Mouse (Mus musculus) heart, postnatal 10 days (tissue): ENCODE measurements at regions not wholly inside any gene's neighbourhood (a gene's known extent, or its start where the extent isn't known, plus 50 kb on each side); places are given as distances from the start of the nearest gene placed in this dataset.

Experiments
- DNase-seq, 2 experiments: peaks; one replicate each; pipeline ENCODE4 v3.0.0; 2021
- intact Hi-C: fragments of 180-260 bp; cut with DNase I; formaldehyde crosslinking; loops from one replicate; pipeline ENCODE4 v1.15.1; 2025

DNA sequence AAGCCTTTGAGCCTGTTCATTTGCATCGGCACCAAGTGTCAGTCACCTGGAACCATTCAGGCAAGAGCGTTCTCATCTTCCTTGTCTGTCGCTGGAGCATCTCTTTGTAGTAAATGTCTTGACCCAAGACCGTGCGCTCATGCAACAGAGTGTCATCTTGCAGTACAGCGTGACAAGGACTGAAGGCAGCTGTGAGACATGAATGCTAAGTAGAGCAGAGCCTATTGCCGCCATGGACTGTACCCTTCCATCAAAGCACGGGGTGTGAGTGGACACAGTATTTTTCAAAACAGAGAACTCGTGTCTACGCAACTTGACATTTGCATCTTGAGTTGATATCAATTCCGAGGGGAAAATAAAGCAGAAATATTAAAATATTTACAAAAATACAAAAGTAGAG lies 287.4 kb upstream of the Gpc5 start:
- intact Hi-C loops = no loop called here

DNA sequence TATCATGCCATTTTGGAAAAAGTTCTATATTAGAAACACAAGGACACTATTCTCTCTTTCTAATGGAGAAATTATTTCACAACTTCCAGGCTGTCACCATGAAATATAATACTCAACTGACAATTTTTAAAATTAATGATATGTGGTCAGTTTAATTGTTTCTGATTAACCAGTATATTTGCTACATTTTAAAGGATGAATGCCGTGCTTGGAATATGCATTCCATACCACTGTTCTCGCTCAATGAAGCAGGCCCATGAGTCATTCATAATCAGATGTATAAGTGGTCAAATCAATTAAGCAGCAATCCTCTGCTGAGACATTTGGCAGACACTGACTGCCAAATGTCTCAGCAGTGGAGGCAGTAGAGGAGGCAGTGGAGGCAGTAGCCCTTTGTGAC lies 283.4 kb upstream of the Gpc5 start:
- DNase-seq = no peak
- intact Hi-C loops = no loop called here

More for the DNA sequence above, 287.4 kb upstream of the Gpc5 start:
- no peak for DNase-seq

DNA sequence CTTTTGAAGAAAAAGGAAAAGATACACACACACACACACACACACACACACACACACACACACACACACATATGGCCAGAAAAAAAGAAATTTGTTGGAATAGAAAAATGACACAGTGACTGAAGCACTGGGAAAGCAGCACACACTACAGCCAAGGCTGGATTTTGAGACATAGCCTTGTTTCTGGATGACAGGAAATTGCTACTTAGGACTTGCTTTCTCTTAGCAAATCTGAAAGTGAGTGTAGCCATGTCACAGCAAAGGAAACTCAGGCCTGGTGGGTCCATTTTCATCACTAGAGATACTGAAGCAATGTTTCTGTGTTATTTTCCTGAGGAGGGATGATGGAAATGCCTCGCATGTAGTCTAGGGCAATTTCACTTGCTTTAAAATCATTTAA lies 271.3 kb upstream of the Gpc5 start:
- no peak for DNase-seq

GRCm38 (mm10) chr14:114821098-114821594 lies 270.9 kb upstream of the Gpc5 start:
- intact Hi-C loops = no loop called here

More for the DNA sequence above, 271.3 kb upstream of the Gpc5 start:
- intact Hi-C loops = no loop called here

GRCm38 (mm10) chr14:114821672-114822071 lies 270.3 kb upstream of the Gpc5 start:
- DNase-seq = no peak
- intact Hi-C loops = no loop called here

More at GRCm38 (mm10) chr14:114821098-114821594, 270.9 kb upstream of the Gpc5 start:
- no peak for DNase-seq

DNA sequence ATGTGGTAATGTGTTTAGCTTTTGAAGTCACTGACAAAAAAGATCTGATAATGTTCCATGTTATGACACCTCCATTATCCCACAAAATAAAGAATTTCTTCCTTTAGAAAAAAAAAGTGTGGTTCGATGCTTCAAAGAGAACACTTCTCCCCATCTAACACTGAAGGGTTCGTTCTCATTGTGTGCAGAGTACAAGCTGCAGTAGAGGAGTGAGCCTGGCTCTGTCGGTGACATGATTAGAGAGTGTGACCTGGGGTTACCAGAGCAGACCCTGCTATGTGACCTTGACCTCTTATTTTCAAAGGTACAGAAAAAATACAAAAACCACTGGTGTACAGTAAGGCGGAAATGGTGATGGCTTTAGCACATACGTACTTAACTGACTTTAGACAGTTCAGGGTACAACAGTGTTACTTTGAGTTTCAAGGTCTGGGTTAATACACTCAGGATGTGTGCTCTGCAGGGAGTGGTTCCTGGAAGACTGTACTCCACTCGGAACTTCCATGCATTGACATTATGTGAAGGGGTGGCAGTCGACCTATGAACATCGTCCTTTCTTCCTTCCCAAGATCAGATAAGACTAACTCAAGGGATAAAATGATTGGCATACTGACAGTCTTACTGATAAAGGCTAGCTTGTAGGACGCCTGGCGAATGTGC lies 265.2 kb upstream of the Gpc5 start:
- intact Hi-C loops = no loop called here
- DNase-seq = no peak

- intact Hi-C loops = no loop called here
- DNase-seq = no peak
Observed at GRCm38 (mm10) chr14:114829310-114829709, 262.7 kb upstream of the Gpc5 start.

GRCm38 (mm10) chr14:114832987-114833386 lies 259.0 kb upstream of the Gpc5 start:
- intact Hi-C loops = no loop called here
- no peak for DNase-seq

DNA sequence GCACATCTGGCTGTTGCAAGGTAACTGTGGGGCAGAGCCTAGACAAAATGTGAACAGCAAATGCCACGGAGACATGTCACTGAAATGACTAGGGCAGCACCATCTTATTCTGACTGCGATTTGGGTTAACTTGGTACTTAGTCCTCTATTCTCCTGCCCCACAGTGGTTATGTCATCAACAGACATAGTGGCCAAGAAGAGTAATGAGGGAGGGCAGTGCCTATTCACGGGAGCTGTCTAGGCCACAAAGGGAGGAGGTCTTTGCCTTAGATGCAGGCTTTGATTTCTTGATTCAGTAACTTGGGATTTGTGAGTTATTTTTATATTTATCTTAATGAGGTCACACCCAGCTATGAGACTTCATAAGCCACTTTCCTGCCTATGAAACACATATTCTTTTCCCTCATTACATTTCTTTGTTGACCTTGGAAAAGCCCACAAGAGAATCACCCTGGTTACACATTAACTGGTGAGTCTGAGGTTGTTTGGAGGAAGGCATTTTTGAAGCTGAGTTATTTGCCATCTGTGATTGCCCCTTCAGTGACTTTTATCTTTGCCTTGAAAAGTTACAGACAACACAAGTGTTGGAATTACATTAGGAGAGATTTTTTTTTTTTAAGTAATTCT lies 255.2 kb upstream of the Gpc5 start:
- intact Hi-C loops = no loop called here

DNA sequence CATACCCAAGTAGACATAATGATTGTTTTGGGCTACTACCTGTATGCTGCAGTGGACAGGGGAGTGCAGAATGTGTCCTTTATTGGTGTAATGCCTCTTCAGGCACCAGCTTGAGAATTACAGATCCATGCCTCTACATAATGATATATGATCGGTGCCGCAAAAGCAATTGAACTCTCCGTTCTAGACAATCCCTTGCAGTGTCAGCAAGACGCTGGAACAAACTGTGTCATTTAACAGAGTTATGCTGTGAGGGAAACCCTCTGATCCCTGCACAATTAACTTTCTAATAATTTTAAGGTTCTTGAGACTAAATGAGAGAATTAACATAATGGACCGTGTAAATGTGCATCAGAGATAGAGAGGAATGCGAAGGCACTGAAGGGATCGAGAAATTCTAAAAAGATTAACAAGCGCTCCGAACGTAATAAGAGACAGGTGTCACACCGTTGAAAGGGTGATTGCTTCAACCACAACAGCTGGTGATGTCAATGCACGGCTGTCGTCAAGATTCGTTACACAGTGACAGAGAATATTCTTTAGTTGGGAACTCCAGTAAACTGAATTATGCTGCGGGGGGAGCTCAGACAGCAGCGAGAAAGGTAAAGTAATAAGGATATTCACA lies 254.3 kb upstream of the Gpc5 start:
- intact Hi-C loops = no loop called here
- no peak for DNase-seq

More for the DNA sequence above, 255.2 kb upstream of the Gpc5 start:
- no peak for DNase-seq

DNA sequence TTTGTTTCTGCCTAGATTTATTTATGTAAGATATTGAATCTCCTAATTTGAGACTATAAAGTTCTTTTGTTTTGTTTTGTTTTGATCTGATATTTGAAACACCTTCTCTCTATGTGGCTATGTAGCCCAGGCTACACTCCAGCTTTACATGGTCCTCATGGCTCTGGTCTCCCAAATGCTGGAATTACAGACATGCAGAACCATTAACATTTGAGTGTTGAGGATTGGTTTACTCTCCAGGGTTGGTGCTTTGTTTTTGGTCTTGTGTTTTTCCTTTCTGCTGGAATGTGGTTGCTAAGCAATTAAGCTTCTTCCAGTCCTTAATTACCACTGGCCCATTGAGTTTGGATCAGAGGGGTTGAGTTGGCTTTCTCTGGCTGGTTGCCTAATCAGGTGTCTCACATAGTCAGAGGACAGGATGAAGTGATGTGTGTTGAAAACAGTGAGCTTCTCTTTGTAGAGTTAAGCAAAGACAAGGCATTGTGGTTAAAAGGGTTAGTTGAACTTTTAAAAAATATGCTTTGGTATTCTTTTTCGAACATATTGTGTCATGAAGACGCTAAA lies 252.6 kb upstream of the Gpc5 start:
- no peak for DNase-seq
- intact Hi-C loops = no loop called here

DNA sequence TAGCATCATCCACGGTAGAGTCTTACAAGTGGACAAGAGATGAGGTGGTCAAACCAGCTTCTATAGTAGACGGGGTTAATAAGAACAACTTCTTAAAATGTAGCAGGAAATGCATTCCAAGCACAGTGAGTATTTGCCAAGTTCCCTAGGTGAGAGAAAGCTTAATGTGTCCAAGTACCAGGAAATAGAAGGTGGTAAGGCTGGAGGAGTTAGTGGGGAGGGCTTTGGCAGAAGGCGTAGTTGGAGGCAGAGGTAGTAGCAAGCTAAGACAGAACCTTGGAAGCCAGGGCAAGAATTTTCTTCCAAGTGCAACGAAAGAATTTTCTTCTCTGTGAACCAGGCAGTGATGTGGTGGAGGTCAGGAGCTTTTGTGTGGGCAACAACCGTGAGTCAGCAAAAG lies 251.2 kb upstream of the Gpc5 start:
- intact Hi-C loops = no loop called here
- no peak for DNase-seq

GRCm38 (mm10) chr14:114841552-114841951 lies 250.5 kb upstream of the Gpc5 start:
- DNase-seq = no peak
- intact Hi-C loops = no loop called here

DNA sequence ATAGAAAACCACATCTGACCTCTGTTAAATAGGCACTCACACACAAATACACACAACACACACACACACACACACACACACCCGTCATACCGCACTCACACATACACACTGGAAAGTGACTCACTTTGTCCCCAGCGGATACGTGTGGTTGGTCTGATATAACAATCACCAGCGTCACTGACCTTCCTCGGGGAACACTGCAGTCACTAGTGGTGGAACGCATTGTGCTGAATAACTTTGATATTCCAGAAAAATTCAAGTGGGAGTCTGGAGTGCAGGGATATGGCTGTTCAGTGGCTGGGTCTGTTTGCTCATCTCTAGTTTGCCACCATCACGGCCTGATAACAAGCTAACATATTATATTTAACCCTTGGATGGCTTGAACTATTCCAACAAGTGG lies 249.7 kb upstream of the Gpc5 start:
- intact Hi-C loops = no loop called here
- DNase-seq = no peak

DNA sequence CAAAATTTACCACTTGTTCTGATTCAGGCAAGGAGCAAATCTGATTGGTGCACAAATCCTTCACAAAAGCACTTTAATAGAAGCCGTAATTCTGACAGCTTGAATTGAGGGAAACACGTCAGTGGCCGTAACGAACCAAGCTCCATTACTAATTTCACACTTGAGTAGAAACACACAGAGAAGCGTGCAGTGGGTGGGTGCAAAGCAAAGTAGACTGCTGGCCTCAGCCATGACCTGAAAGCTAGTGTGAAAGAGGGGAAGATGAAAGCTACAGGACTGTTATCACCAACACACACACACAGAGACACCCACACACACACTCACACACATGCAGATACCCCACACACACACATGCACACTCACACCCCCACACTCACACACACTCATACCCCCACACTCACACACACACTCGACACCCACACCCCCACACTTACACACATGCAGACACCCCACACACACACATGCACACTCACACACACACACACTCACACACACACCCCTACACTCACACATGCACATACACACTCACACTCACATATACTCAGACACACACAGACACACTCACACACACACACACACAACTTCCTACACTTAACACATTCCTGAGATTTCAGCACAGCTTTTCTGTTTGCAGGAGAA lies 248.8 kb upstream of the Gpc5 start:
- intact Hi-C loops = no loop called here
- DNase-seq = no peak

DNA sequence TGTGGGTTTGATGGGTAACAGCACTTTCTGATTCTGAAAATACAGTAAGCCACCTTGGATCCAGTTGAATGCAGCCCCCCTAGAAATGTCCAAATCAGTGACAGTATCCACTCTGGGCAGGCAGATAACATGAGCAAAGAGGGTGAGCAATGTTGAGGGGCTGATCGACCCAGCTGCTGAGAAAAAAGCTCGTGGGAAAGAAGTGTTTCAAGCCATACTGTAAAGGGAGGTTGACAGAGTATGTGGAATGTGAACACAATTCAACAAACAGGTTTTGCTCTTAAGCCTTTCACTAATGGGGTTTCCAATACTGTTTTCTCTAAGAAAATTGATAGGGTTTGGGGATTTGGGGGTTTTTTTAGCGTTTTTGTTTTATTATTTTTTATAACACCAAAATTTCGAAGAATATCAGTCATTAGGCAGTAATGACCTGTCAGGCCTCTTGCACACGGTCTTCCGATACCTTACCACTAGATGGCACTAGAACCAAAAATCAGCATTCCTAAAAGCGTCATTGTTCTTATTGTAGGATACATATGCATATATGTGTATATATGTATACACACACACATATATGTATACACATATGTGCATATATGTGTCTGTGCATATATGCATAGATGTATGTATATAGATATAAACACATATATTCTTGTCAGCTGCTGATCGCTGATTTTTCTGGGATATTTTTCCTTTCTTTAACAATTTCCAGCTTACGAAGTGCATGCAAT lies 237.5 kb upstream of the Gpc5 start:
- DNase-seq = peak in 1 of 2 experiments; percentile 34
- intact Hi-C loops = loop anchor here (1.0 to 10.0 kb wide), 3 partner anchors 59 to 190 kb away; no protein-coding TSS in a partner anchor

DNA sequence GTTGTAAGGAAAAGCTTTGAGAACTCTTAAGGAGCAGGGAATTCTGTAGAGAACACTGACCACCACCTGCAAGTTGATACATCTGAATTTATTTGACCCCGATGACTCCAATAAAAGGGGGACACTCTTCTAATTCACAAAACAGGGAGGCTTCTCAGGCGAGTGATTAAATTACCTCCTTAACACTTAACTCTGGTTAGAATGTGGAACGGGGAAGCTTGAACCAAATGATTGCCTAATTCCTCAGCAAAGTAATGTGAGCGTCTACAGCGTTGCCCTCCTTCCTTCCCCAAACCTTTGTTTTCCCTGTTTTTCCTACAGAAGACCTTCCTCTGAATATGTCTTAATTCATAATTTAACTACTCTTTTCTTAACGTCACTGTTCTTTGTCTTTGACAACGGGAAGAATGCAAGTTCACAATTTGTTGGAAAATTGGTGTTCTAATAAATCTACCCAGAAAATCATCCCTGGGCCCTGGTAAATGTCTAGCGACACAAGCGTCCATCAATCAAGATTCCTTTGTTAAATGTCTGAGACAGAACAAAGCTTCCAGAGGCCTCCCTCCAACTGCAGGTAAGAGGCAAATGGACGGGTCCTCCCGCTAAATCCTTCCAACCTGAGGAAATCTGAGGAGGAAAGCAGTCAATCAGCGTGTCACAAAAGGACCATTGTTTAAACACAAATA lies 236.8 kb upstream of the Gpc5 start:
- intact Hi-C loops = loop anchor here (1.0 to 10.0 kb wide), 3 partner anchors 58 to 190 kb away; no protein-coding TSS in a partner anchor
- DNase-seq = no peak

- intact Hi-C loops = loop anchor here (1.0 to 10.0 kb wide), 3 partner anchors 58 to 189 kb away; no protein-coding TSS in a partner anchor
- no peak for DNase-seq
Observed at GRCm38 (mm10) chr14:114855746-114856145, 236.3 kb upstream of the Gpc5 start.

DNA sequence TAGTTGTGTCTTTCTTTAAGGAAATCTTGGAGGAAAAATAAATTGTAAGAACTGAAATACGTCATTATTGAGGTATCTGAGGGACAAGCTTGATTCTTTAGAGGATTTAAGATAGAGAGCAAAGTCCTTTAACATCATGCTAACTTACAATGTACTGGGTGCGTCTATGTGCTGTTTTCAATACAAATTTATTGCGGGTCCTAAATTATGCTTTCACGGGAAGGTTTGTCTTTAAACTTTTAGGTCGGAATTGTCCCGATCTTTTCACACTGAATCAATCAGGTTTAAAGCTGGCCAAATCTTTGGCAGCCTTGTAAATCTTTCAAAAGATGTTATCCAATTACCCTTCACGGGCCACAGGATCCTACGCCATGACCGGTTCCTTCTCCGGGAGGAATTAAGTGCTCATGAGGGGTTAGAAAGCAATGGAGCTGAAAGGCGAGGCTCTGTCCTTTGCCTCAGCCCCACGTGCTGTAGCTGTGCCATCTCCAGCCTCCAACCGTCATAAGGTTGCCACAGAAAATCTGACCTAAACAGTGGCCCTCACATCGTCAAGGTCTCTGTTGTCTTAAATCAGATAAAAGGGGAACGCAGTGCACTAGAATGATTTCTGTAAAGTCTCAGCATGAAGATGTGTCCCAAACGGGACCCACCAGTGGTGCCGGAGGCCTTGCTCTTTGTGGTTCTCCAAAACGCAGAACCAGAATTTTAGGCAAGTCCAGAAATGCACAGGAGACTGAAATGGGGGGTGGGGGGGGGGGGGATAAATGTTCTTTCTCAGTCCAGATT lies 235.6 kb upstream of the Gpc5 start:
- intact Hi-C loops = loop anchor here (10.0 kb wide), 1 partner anchor 188 kb away; no protein-coding TSS in a partner anchor
- DNase-seq = no peak
